Mouse (Mus musculus) limb, embryonic 13.5 days (tissue): ENCODE measurements around the gene Taar1. TPM values are rescaled to one million over a fixed set of nuclear protein-coding genes. Genes with fewer than 3 reads are reported as not detected.

ENCODE experiments used
- ATAC-seq: fragments of 200-750 bp; cut with Nextera tagmentation; 2 replicates; pipeline ENCODE4 v1.8.0; 2017; ENCODE audit warnings: low read depth, moderate number of reproducible peaks, moderate TSS enrichment; ENCODE audit not compliant: low FRiP score
- H3K27ac ChIP-seq: fragments of 300-500 bp; sonication (generic); 2 replicates; pipeline ENCODE4 v1.5.1; 2015; ENCODE audit warnings: inconsistent platforms, mild to moderate bottlenecking, moderate library complexity
- H3K27me3 ChIP-seq: fragments of 300-500 bp; sonication (generic); 2 replicates; pipeline ENCODE4 v1.6.1; 2015; ENCODE audit warnings: mild to moderate bottlenecking, inconsistent platforms
- H3K36me3 ChIP-seq: fragments of 300-500 bp; sonication (generic); 2 replicates; pipeline ENCODE4 v1.6.1; 2015; ENCODE audit warnings: inconsistent platforms, mild to moderate bottlenecking, moderate library complexity
- H3K4me1 ChIP-seq: fragments of 300-500 bp; sonication (generic); 2 replicates; pipeline ENCODE4 v1.6.1; 2015; ENCODE audit warnings: inconsistent platforms
- H3K4me2 ChIP-seq: fragments of 300-500 bp; sonication (generic); replicated peaks from 2 replicates; pipeline ENCODE4 v1.6.1; 2015; ENCODE audit warnings: inconsistent platforms, mild to moderate bottlenecking, moderate library complexity
- H3K4me3 ChIP-seq: fragments of 300-500 bp; sonication (generic); 2 replicates; pipeline ENCODE4 v1.5.1; 2015; ENCODE audit warnings: moderate library complexity, mild to moderate bottlenecking, inconsistent platforms
- H3K9ac ChIP-seq: fragments of 300-500 bp; sonication (generic); 2 replicates; pipeline ENCODE4 v1.6.1; 2015; ENCODE audit warnings: mild to moderate bottlenecking, inconsistent platforms
- H3K9me3 ChIP-seq: fragments of 300-500 bp; sonication (generic); 2 replicates; pipeline ENCODE4 v1.6.1; 2016; ENCODE audit warnings: inconsistent platforms
- WGBS: fragments of 180-500 bp; shearing (Covaris S2); methylation state at CpG from one replicate; pipeline ENCODE4 v1.1.7; 2015; 5-methylcytosine and 5-hydroxymethylcytosine counted together
- polyA plus RNA-seq: library from polyadenylated mRNA; unstranded; fragments of >200 nt; fragmentation: Nextera tagmentation; extraction: Ambion mirVana; gene quantifications from 2 replicates; pipeline ENCODE4 v1.2.1, GENCODE M21; 2015

The Taar1 gene
- not detected in 2 replicates for polyA plus RNA-seq

GRCm38 (mm10) chr10:23920056-23920455, at the start of gene Taar1:
Gene Taar1, plus strand, starts transcription at chr10:23920356.
- Histone ChIP-seq H3K27ac (no peak within 1 kb of the TSS), H3K9ac (no peak within 1 kb of the TSS), H3K9me3 (no peaks in the 10 kb centered on the region), H3K36me3 (no peaks in the 10 kb centered on the region), H3K4me3 (no peak within 1 kb of the TSS), H3K4me1 (no peaks in the 10 kb centered on the region), H3K27me3 (no peaks in the 10 kb centered on the region), H3K4me2 (no peak within 1 kb of the TSS)
- WGBS, result 84% methylated on average over 4 of the region's 4 CpGs
- no peak for ATAC-seq

GRCm38 (mm10) chr10:23880695-23881094, 39.5 kb upstream of the Taar1 start:
- Histone ChIP-seq H3K9me3 (no peaks in the 10 kb centered on the region), H3K27ac (no peak overlapping the region), H3K4me3 (no peak overlapping the region), H3K4me2 (no peak overlapping the region), H3K4me1 (no peaks in the 10 kb centered on the region), H3K9ac (no peak overlapping the region), H3K36me3 (no peaks in the 10 kb centered on the region), H3K27me3 (no peaks in the 10 kb centered on the region)
- no peak for ATAC-seq
- 88% methylated on average over 6 of the region's 6 CpGs for WGBS

GRCm38 (mm10) chr10:23884910-23885309, 35.2 kb upstream of the Taar1 start:
- Histone ChIP-seq H3K9ac (no peak overlapping the region), H3K4me1 (no peaks in the 10 kb centered on the region), H3K9me3 (no peaks in the 10 kb centered on the region), H3K4me2 (no peak overlapping the region), H3K27me3 (no peaks in the 10 kb centered on the region), H3K4me3 (no peak overlapping the region), H3K27ac (no peak overlapping the region), H3K36me3 (no peaks in the 10 kb centered on the region)
- no peak for ATAC-seq
- 85% methylated on average over 1 of the region's 1 CpGs for WGBS

- Histone ChIP-seq H3K9me3 (no peaks in the 10 kb centered on the region), H3K36me3 (no peaks in the 10 kb centered on the region), H3K27me3 (no peaks in the 10 kb centered on the region), H3K4me2 (no peak overlapping the region), H3K4me1 (no peaks in the 10 kb centered on the region), H3K27ac (no peak overlapping the region), H3K9ac (no peak overlapping the region), H3K4me3 (no peak overlapping the region)
- WGBS, result 84% methylated on average over 3 of the region's 3 CpGs
- ATAC-seq, result no peak
Measured at GRCm38 (mm10) chr10:23886060-23886459, 34.1 kb upstream of the Taar1 start.

GRCm38 (mm10) chr10:23892987-23893386, 27.2 kb upstream of the Taar1 start:
- H3K27me3 ChIP-seq, result no peaks in the 10 kb centered on the region
- no peak overlapping the region for H3K4me3 ChIP-seq
- ATAC-seq, result no peak
- H3K4me1 ChIP-seq, result peaks cover 12% of the 10 kb centered on the region; the same call in 1 of the 2 replicates
- WGBS, result 88% methylated on average over 1 of the region's 1 CpGs
- no peaks in the 10 kb centered on the region for H3K36me3 ChIP-seq
- H3K9me3 ChIP-seq, result no peaks in the 10 kb centered on the region
- H3K9ac ChIP-seq, result no peak overlapping the region
- H3K27ac ChIP-seq, result no peak overlapping the region
- H3K4me2 ChIP-seq, result no peak overlapping the region

GRCm38 (mm10) chr10:23894601-23895349, 25.4 kb upstream of the Taar1 start, which contains the start of gene Vnn1:
Gene Vnn1, plus strand, starts transcription at chr10:23894688.
- Histone ChIP-seq H3K4me2 (peak within 1 kb of the TSS; percentile 71), H3K27ac (no peak within 1 kb of the TSS), H3K4me3 (peak within 1 kb of the TSS; percentile 38), H3K9me3 (no peaks in the 10 kb centered on the region), H3K4me1 (peaks cover 12% of the 10 kb centered on the region; the same call in 1 of the 2 replicates), H3K36me3 (no peaks in the 10 kb centered on the region), H3K27me3 (no peaks in the 10 kb centered on the region), H3K9ac (peak within 1 kb of the TSS; percentile 53)
- WGBS, result 20% methylated on average over 21 of the region's 21 CpGs
- no peak for ATAC-seq

- no peaks in the 10 kb centered on the region for H3K9me3 ChIP-seq
- no peaks in the 10 kb centered on the region for H3K27me3 ChIP-seq
- H3K4me1 ChIP-seq, result peaks cover 12% of the 10 kb centered on the region; the same call in 1 of the 2 replicates
- H3K36me3 ChIP-seq, result no peaks in the 10 kb centered on the region
- no peak overlapping the region for H3K9ac ChIP-seq
- H3K4me3 ChIP-seq, result no peak overlapping the region
- no peak overlapping the region for H3K4me2 ChIP-seq
- no peak for ATAC-seq
- H3K27ac ChIP-seq, result no peak overlapping the region
- 62% methylated on average over 7 of the region's 7 CpGs for WGBS
Measured at GRCm38 (mm10) chr10:23895376-23895775, 24.8 kb upstream of the Taar1 start.

- no peaks in the 10 kb centered on the region for H3K4me1 ChIP-seq
- ATAC-seq, result no peak
- no peaks in the 10 kb centered on the region for H3K9me3 ChIP-seq
- no peaks in the 10 kb centered on the region for H3K36me3 ChIP-seq
- no peak overlapping the region for H3K4me2 ChIP-seq
- WGBS, result 88% methylated on average over 3 of the region's 3 CpGs
- H3K4me3 ChIP-seq, result no peak overlapping the region
- no peak overlapping the region for H3K9ac ChIP-seq
- no peak overlapping the region for H3K27ac ChIP-seq
- no peaks in the 10 kb centered on the region for H3K27me3 ChIP-seq
Measured at GRCm38 (mm10) chr10:23901119-23901518, 19.0 kb upstream of the Taar1 start.

- Histone ChIP-seq H3K4me1 (no peaks in the 10 kb centered on the region), H3K4me3 (no peak overlapping the region), H3K9me3 (no peaks in the 10 kb centered on the region), H3K4me2 (no peak overlapping the region), H3K36me3 (no peaks in the 10 kb centered on the region), H3K27ac (no peak overlapping the region), H3K27me3 (no peaks in the 10 kb centered on the region), H3K9ac (no peak overlapping the region)
- ATAC-seq, result no peak
- 89% methylated on average over 1 of the region's 1 CpGs for WGBS
Measured at GRCm38 (mm10) chr10:23905661-23906060, 14.5 kb upstream of the Taar1 start.

GRCm38 (mm10) chr10:23922468-23922867, 2.3 kb downstream of the Taar1 start:
- Histone ChIP-seq H3K4me2 (no peak overlapping the region), H3K9ac (no peak overlapping the region), H3K4me3 (no peak overlapping the region), H3K36me3 (no peaks in the 10 kb centered on the region), H3K27ac (no peak overlapping the region), H3K4me1 (no peaks in the 10 kb centered on the region), H3K27me3 (no peaks in the 10 kb centered on the region), H3K9me3 (no peaks in the 10 kb centered on the region)
- no peak for ATAC-seq
- 58% methylated on average over 3 of the region's 3 CpGs for WGBS

- Histone ChIP-seq H3K27ac (no peak overlapping the region), H3K9ac (no peak overlapping the region), H3K4me2 (no peak overlapping the region), H3K4me1 (no peaks in the 10 kb centered on the region), H3K27me3 (no peaks in the 10 kb centered on the region), H3K36me3 (no peaks in the 10 kb centered on the region), H3K9me3 (no peaks in the 10 kb centered on the region), H3K4me3 (no peak overlapping the region)
- ATAC-seq, result no peak
- 81% methylated on average over 2 of the region's 2 CpGs for WGBS
Measured at GRCm38 (mm10) chr10:23923941-23924340, 3.8 kb downstream of the Taar1 start.

- Histone ChIP-seq H3K27me3 (no peaks in the 10 kb centered on the region), H3K9ac (no peak overlapping the region), H3K4me1 (no peaks in the 10 kb centered on the region), H3K4me3 (no peak overlapping the region), H3K27ac (no peak overlapping the region), H3K4me2 (no peak overlapping the region), H3K36me3 (no peaks in the 10 kb centered on the region), H3K9me3 (no peaks in the 10 kb centered on the region)
- no peak for ATAC-seq
- WGBS, result 24% methylated on average over 4 of the region's 4 CpGs
Measured at GRCm38 (mm10) chr10:23937613-23938012, 17.5 kb downstream of the Taar1 start.

GRCm38 (mm10) chr10:23938312-23938711, 18.2 kb downstream of the Taar1 start, which contains the start of gene Taar2:
Gene Taar2, plus strand, starts transcription at chr10:23938572.
- H3K4me2 ChIP-seq, result no peak within 1 kb of the TSS
- ATAC-seq, result no peak
- no peak within 1 kb of the TSS for H3K27ac ChIP-seq
- H3K4me3 ChIP-seq, result no peak within 1 kb of the TSS
- 54% methylated on average over 6 of the region's 6 CpGs for WGBS
- no peaks in the 10 kb centered on the region for H3K9me3 ChIP-seq
- no peaks in the 10 kb centered on the region for H3K36me3 ChIP-seq
- H3K9ac ChIP-seq, result no peak within 1 kb of the TSS
- H3K4me1 ChIP-seq, result no peaks in the 10 kb centered on the region
- no peaks in the 10 kb centered on the region for H3K27me3 ChIP-seq
